Mouse (Mus musculus): ENCODE measurements around the gene Grik3.

The Grik3 gene

GRCm38 (mm10) chr4:125729305-125730220 is 239.1 kb downstream of the Grik3 start:
- DNase-seq, result no peak

DNA sequence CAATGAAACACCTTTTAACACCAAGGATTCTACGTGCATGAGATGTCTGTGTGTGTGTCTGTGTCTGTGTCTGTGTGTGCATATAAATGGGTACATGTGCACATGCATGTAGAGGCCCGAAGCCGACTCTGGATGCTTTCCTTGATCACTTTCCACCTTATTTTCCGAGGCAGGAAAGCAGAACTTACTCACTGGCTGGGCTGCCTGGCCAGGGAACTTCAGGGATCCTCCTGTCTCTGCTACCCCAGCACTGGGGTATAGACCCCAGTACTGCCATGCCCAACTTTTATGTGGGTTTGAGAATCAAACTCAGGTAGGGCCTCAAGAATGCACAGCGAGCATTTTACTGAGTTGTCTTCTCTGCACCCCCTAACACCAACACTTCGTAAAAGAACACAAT is 240.3 kb downstream of the Grik3 start:
- DNase-seq, result no peak

DNA sequence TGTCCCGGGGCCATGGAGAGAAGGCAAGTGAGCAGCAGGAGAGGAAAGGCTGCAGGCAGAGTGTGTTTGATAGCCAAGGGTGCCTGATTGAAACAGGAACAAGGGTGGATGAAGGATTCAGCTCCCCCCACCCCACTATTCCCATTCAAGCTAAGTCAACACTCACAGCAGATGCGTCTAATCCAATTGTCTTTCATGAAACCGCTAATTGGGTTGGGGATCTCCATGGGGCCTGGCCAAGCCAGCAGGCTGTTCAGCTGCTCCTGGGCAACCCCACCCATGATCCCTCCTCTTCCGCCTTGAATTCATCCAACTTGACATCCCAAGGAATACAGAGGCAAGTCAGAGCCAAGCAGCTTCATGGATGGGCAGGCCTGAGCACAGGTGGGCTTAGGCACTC is 246.3 kb downstream of the Grik3 start:
- DNase-seq, result no peak

DNA sequence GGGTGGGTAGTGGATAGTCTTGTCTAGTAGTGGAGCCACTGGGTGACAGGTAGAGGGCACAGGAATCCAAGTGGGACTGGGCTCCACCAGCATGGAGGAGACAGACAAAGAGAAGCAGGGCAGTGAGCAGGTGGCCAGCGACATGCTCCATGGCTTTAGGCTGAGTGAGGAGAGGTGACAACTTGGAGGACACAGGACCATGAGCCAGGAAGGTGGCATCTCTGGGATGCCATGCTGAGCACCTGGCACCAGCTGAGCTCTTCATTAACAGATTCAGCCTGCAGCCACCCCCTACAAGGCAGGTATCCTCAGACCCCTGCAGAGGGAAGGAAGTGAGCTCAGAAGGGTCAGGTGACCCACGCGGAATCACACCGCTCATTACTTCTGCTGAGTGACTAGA is 248.3 kb downstream of the Grik3 start:
- peak; percentile 42 to 51 for DNase-seq

DNA sequence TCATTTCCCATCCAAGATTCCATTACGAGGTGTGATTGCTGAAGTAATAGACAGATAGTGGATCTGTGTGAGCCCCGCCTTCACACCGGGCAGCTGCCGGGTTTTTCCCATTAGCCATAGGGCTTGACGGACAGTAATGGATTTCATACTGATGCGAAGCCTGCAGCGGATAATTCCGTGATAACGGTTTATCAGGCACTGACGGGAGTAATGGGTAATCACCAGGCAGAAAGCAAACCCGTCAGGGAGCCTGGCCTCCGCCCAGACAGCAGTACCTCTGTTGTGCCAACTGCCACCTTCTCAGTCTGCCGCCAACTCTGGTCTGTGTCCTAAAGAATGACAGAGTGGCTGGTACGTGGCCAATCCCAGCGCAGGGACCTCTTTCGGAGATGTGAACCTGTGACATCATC is 251.7 kb downstream of the Grik3 start:
- DNase-seq, result peak; percentile 68 to 70

- DNase-seq, result no peak
These were observed 255.4 kb downstream of the Grik3 start for GRCm38 (mm10) chr4:125745902-125746301.

DNA sequence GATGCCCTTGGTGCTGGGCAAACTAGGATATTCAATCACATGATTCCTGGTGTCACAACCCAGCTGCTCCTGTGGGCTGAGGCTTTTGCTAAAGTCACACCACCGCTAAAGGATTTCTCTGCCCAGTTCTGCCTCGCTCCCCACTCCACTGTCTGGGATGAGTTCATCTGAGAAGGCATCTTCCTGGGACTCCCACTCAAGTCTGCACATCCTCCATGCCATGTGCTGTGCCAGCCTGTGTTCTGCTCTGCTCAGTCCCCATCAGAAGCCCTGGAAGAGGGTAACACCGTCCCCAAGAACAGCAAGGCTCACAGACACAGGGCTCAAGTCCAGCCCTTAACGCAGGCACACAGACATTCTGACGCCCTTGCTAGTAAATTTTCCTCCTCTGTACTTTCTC is 265.9 kb downstream of the Grik3 start:
- no peak for DNase-seq

GRCm38 (mm10) chr4:125760326-125760725 is 269.8 kb downstream of the Grik3 start:
- no peak for DNase-seq

- no peak for DNase-seq
These were observed 272.6 kb downstream of the Grik3 start for GRCm38 (mm10) chr4:125763056-125763455.
